In the genomic region with DNA sequence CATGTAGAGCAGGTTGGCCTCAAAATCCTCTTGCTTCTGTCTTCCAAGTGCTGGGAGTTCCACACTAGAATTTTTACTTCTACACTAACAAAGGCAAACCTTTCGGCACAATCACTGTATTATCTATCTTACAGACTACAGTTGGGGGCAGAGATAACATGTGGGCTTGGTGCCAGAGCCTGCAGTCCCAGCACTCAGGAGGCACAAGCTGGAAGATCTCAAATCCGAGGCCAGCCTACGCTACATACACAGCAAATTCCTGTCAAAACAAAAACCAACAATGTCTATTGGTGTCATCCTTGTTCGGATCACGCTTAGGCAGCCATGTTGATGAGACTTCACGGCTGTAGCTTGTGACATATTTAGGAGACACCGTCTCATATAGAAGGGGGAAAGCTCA, we compare ENCODE assay signal across 22 mouse cellular contexts. TPM values are rescaled to one million over a fixed set of nuclear protein-coding genes. Genes with fewer than 3 reads are reported as not detected.
DNase-seq lines count a peak whose midpoint lies in the region; ATAC-seq and TF ChIP-seq lines count a peak whose summit lies in the region.
"Had no signal": no experiment of that assay in that cellular context is flagged by ENCODE, and none has a peak within 500 bp of the region (broad histone marks: within the 10 kb centered on the region; RNA-seq: fewer than 3 reads in every experiment).

No protein-coding gene starts in this region.

- no peak; the same call in 1 of the 2 replicates for ATAC-seq in kidney, embryonic 15.5 days (replicated peaks; ENCODE audit: low FRiP score)
- no peak for ATAC-seq in liver, embryonic 14.5 days (ENCODE audit: insufficient read depth)
- ATAC-seq in liver, postnatal 0 days: no peak
- peak; percentile 11; the same call in 1 of the 2 replicates for ATAC-seq in lung, postnatal 0 days
- no peak for ATAC-seq in stomach, postnatal 0 days (ENCODE audit: low FRiP score, low TSS enrichment)
- ATAC-seq: forebrain, embryonic 15.5 days; hindbrain, postnatal 0 days had no signal

- H3K4me3 ChIP-seq in kidney, embryonic 15.5 days (replicated peaks): no peak overlapping the region
- no peak overlapping the region for H3K4me3 ChIP-seq in liver, embryonic 14.5 days (ENCODE audit: insufficient read depth in 1 of 2, low read depth in 2 of 2, low read length in 2 of 2)
- H3K4me3 ChIP-seq in liver, postnatal 0 days (ENCODE audit: low read depth, low read length): no peak overlapping the region
- H3K4me3 ChIP-seq in lung, postnatal 0 days (ENCODE audit: low read depth, low read length): no peak overlapping the region
- no peak overlapping the region for H3K4me3 ChIP-seq in stomach, postnatal 0 days (ENCODE audit: low read depth, low read length)
- H3K4me3 ChIP-seq: forebrain, embryonic 15.5 days; heart, adult 2 months; heart, embryonic 15.5 days; hindbrain, embryonic 13.5 days had no signal

- H3K27ac ChIP-seq in kidney, embryonic 15.5 days: 0 out of 2 replicates have a peak overlapping the region, but pooled peaks have one; percentile 48
- no peak overlapping the region for H3K27ac ChIP-seq in liver, embryonic 14.5 days
- no peak overlapping the region for H3K27ac ChIP-seq in liver, postnatal 0 days (ENCODE audit: low read depth)
- H3K27ac ChIP-seq in lung, postnatal 0 days (ENCODE audit: low read length): no peak overlapping the region
- H3K27ac ChIP-seq in stomach, postnatal 0 days (replicated peaks): peak overlapping the region; percentile 45; the same call in 1 of the 2 replicates
- H3K27ac ChIP-seq: forebrain, embryonic 15.5 days; heart, adult 2 months; heart, embryonic 15.5 days; hindbrain, embryonic 13.5 days; hindbrain, postnatal 0 days had no signal

- H3K27me3 ChIP-seq in kidney, embryonic 15.5 days: no peaks in the 10 kb centered on the region
- no peaks in the 10 kb centered on the region for H3K27me3 ChIP-seq in liver, embryonic 14.5 days (ENCODE audit: control insufficient read depth, insufficient read depth, low read length)
- H3K27me3 ChIP-seq in liver, postnatal 0 days (ENCODE audit: insufficient read depth, low read length): no peaks in the 10 kb centered on the region
- no peaks in the 10 kb centered on the region for H3K27me3 ChIP-seq in lung, postnatal 0 days (replicated peaks; ENCODE audit: insufficient read depth, low read length)
- no peaks in the 10 kb centered on the region for H3K27me3 ChIP-seq in stomach, postnatal 0 days (ENCODE audit: control insufficient read depth, insufficient read depth, low read length)
- H3K27me3 ChIP-seq: CH12.LX; forebrain, embryonic 15.5 days; heart, embryonic 15.5 days had no signal

- WGBS in kidney, embryonic 15.5 days: 68% methylated on average over 7 of the region's 7 CpGs
- WGBS in liver, embryonic 14.5 days (ENCODE audit: insufficient replicate concordance): 57% methylated on average over 7 of the region's 7 CpGs
- WGBS in liver, postnatal 0 days (ENCODE audit: insufficient replicate concordance): 68% methylated on average over 7 of the region's 7 CpGs
- 58% methylated on average over 7 of the region's 7 CpGs for WGBS in lung, postnatal 0 days
- 56% methylated on average over 7 of the region's 7 CpGs for WGBS in stomach, postnatal 0 days

- TF ChIP-seq CTCF in liver, embryonic 14.5 days (IDR thresholded peaks at IDR 0.05; ENCODE audit: low read depth): no peak
- no peak for TF ChIP-seq CTCF in liver, postnatal 0 days (IDR thresholded peaks at IDR 0.05; ENCODE audit: low read depth)
- TF ChIP-seq CTCF in lung, postnatal 0 days (IDR thresholded peaks at IDR 0.05): no peak
- TF ChIP-seq CTCF in stomach, postnatal 0 days (IDR thresholded peaks at IDR 0.05; ENCODE audit: low read depth): no peak

- TF ChIP-seq EP300 in liver, embryonic 14.5 days (IDR thresholded peaks at IDR 0.05; ENCODE audit: low read depth): 0 out of 2 replicates have a peak, but pooled peaks have one; percentile 7
- no peak for TF ChIP-seq EP300 in liver, postnatal 0 days (IDR thresholded peaks at IDR 0.05; ENCODE audit: low read depth)
- TF ChIP-seq EP300 in lung, postnatal 0 days (IDR thresholded peaks at IDR 0.05): no peak; the same call in 1 of the 2 replicates
- no peak for TF ChIP-seq EP300 in stomach, postnatal 0 days (optimal IDR thresholded peaks at IDR 0.05)

- no peak for DNase-seq in kidney, postnatal 14 days
- DNase-seq in liver, embryonic 14.5 days (ENCODE audit: low read depth in 3 of 3, low spot score in 3 of 3): no peak
- DNase-seq in liver, postnatal 0 days: no peak
- DNase-seq in lung, postnatal 0 days (ENCODE audit: low spot score): no peak
- DNase-seq in lung, postnatal 36 days: no peak
- DNase-seq in stomach, postnatal 0 days (ENCODE audit: low spot score): no peak
- no peak for DNase-seq in cerebellum, postnatal 4 days (ENCODE audit: low spot score in 2 of 2)
- DNase-seq: adrenal gland, adult 2 months; adrenal gland, postnatal 36 days; cerebellum, adult 11 months; cerebellum, adult 9-11 months; cerebellum, postnatal 36 days; gastrocnemius, postnatal 14 days; heart, postnatal 14 days had no signal

- no peaks in the 10 kb centered on the region for H3K9me3 ChIP-seq in kidney, embryonic 15.5 days (replicated peaks)
- H3K9me3 ChIP-seq in liver, embryonic 14.5 days (ENCODE audit: control insufficient read depth, low read length): no peaks in the 10 kb centered on the region
- H3K9me3 ChIP-seq in liver, postnatal 0 days (ENCODE audit: low read length): no peaks in the 10 kb centered on the region
- no peaks in the 10 kb centered on the region for H3K9me3 ChIP-seq in lung, postnatal 0 days (ENCODE audit: low read length)
- H3K9me3 ChIP-seq in stomach, postnatal 0 days (ENCODE audit: control insufficient read depth, low read length): no peaks in the 10 kb centered on the region
- H3K9me3 ChIP-seq: forebrain, embryonic 15.5 days; heart, embryonic 15.5 days; hindbrain, embryonic 13.5 days had no signal

- no peak overlapping the region for H3K9ac ChIP-seq in kidney, embryonic 15.5 days
- no peak overlapping the region for H3K9ac ChIP-seq in liver, embryonic 14.5 days (replicated peaks)
- H3K9ac ChIP-seq in liver, postnatal 0 days (replicated peaks): no peak overlapping the region
- no peak overlapping the region for H3K9ac ChIP-seq in lung, postnatal 0 days (replicated peaks; ENCODE audit: low read depth)
- H3K9ac ChIP-seq in stomach, postnatal 0 days (ENCODE audit: low read length): no peak overlapping the region
- H3K9ac ChIP-seq: forebrain, embryonic 15.5 days; heart, embryonic 15.5 days; hindbrain, embryonic 13.5 days had no signal

- H3K4me1 ChIP-seq in kidney, embryonic 15.5 days: peaks cover 56% of the 10 kb centered on the region
- H3K4me1 ChIP-seq in liver, embryonic 14.5 days (replicated peaks; ENCODE audit: control insufficient read depth in 2 of 2, insufficient read depth in 2 of 2, low read length in 1 of 2): peaks cover 0 to 18% of the 10 kb centered on the region in 2 experiments
- peaks cover 15% of the 10 kb centered on the region for H3K4me1 ChIP-seq in liver, postnatal 0 days (ENCODE audit: insufficient read depth)
- peaks cover 31% of the 10 kb centered on the region; the same call in 1 of the 2 replicates for H3K4me1 ChIP-seq in lung, postnatal 0 days (ENCODE audit: insufficient read depth, low read depth, low read length)
- H3K4me1 ChIP-seq in stomach, postnatal 0 days (replicated peaks; ENCODE audit: control insufficient read depth, insufficient read depth): peaks cover 14% of the 10 kb centered on the region

- no peaks in the 10 kb centered on the region for H3K36me3 ChIP-seq in kidney, embryonic 15.5 days
- H3K36me3 ChIP-seq in liver, embryonic 14.5 days (replicated peaks; ENCODE audit: control insufficient read depth, insufficient read depth, low read depth): no peaks in the 10 kb centered on the region
- H3K36me3 ChIP-seq in liver, postnatal 0 days (replicated peaks; ENCODE audit: insufficient read depth, low read length): no peaks in the 10 kb centered on the region
- H3K36me3 ChIP-seq in lung, postnatal 0 days (ENCODE audit: insufficient read depth, low read length): no peaks in the 10 kb centered on the region
- H3K36me3 ChIP-seq in stomach, postnatal 0 days (ENCODE audit: control insufficient read depth, insufficient read depth, low read length): 0 out of 2 replicates have a peak, but pooled peaks cover 2% of the 10 kb centered on the region
- H3K36me3 ChIP-seq: forebrain, embryonic 15.5 days; heart, embryonic 15.5 days; hindbrain, embryonic 13.5 days had no signal

- no peak overlapping the region for H3K4me2 ChIP-seq in kidney, embryonic 15.5 days
- no peak overlapping the region for H3K4me2 ChIP-seq in liver, embryonic 14.5 days (ENCODE audit: low read depth)
- no peak overlapping the region for H3K4me2 ChIP-seq in liver, postnatal 0 days (ENCODE audit: low read depth, low read length)
- H3K4me2 ChIP-seq in lung, postnatal 0 days (replicated peaks; ENCODE audit: low read depth, low read length): no peak overlapping the region
- no peak overlapping the region for H3K4me2 ChIP-seq in stomach, postnatal 0 days (replicated peaks; ENCODE audit: low read depth)
- H3K4me2 ChIP-seq: forebrain, embryonic 15.5 days; heart, embryonic 11.5 days; heart, embryonic 15.5 days; hindbrain, embryonic 13.5 days had no signal

RNA-seq across cellular contexts. Expression of gene Pik3r1, which starts 36.2 kb away (rescaled TPM):
- 40.3 and 40.9 TPM in 2 replicates for polyA plus RNA-seq in kidney, embryonic 15.5 days (2015; fragmentation: Nextera tagmentation; extraction: Ambion mirVana)
- 6.6 and 10.3 TPM in 2 replicates for polyA plus RNA-seq in liver, embryonic 14.5 days (2012; rRNA removed)
- polyA plus RNA-seq in liver, embryonic 14.5 days (2014; fragmentation: Nextera tagmentation; extraction: Ambion mirVana): 23.7 and 25.5 TPM in 2 replicates
- polyA plus RNA-seq in liver, postnatal 0 days (2015; fragmentation: Nextera tagmentation; extraction: Ambion mirVana): 18.0 and 18.5 TPM in 2 replicates
- polyA plus RNA-seq in lung, postnatal 0 days (2015; fragmentation: Nextera tagmentation; extraction: Ambion mirVana): 26.3 and 28.1 TPM in 2 replicates
- 36.0 and 44.6 TPM in 2 replicates for polyA plus RNA-seq in stomach, postnatal 0 days (2015; fragmentation: Nextera tagmentation; extraction: Ambion mirVana)

Comparison
In these comparisons a context has a peak if more than half of its experiments do, and no peak if none do; other contexts are left out.
1. H3K27ac ChIP-seq: peak in kidney, embryonic 15.5 days (single experiment) and stomach, postnatal 0 days (single experiment); none in liver, embryonic 14.5 days (single experiment), liver, postnatal 0 days (single experiment) and lung, postnatal 0 days (single experiment).